ENCODE assay signal across 25 mouse cellular contexts in genomic region chr14:103695620-103696019, GRCm38 (mm10).
"Had no signal": no experiment of that assay in that cellular context is flagged by ENCODE, and none has a peak within 500 bp of the region (broad histone marks: within the 10 kb centered on the region; RNA-seq: fewer than 3 reads in every experiment).

No protein-coding gene starts in this region.

- H3K27ac ChIP-seq: heart, adult 2 months; heart, embryonic 13.5 days; heart, embryonic 15.5 days; hindbrain, embryonic 13.5 days; hindbrain, embryonic 15.5 days; hindbrain, postnatal 0 days; kidney, embryonic 15.5 days; kidney, postnatal 0 days; left cerebral cortex, adult 2 months; liver, embryonic 13.5 days; liver, embryonic 15.5 days had no signal

- H3K27me3 ChIP-seq: heart, embryonic 13.5 days; heart, embryonic 15.5 days; hindbrain, embryonic 13.5 days; hindbrain, embryonic 15.5 days; kidney, embryonic 15.5 days; liver, embryonic 13.5 days; liver, embryonic 15.5 days had no signal

- H3K4me3 ChIP-seq: heart, adult 2 months; heart, embryonic 13.5 days; heart, embryonic 15.5 days; hindbrain, embryonic 13.5 days; hindbrain, embryonic 15.5 days; kidney, embryonic 15.5 days; left cerebral cortex, adult 2 months; liver, embryonic 13.5 days; liver, embryonic 15.5 days had no signal

- H3K9me3 ChIP-seq: heart, embryonic 13.5 days; heart, embryonic 15.5 days; hindbrain, embryonic 13.5 days; hindbrain, embryonic 15.5 days; kidney, embryonic 15.5 days; liver, embryonic 13.5 days; liver, embryonic 15.5 days had no signal

- DNase-seq: gastrocnemius, postnatal 14 days; gastrocnemius, postnatal 36 days; heart, adult 11 months; heart, adult 2 months; heart, postnatal 14 days; heart, postnatal 36 days; kidney, adult 11 months; kidney, adult 2 months; kidney, adult 9 months; kidney, postnatal 14 days; kidney, postnatal 36 days; liver; liver, embryonic 13.5 days had no signal

- H3K4me1 ChIP-seq: heart, embryonic 13.5 days; heart, embryonic 15.5 days; hindbrain, embryonic 13.5 days; hindbrain, embryonic 15.5 days; kidney, embryonic 15.5 days; liver, embryonic 13.5 days; liver, embryonic 15.5 days had no signal

- H3K36me3 ChIP-seq: heart, embryonic 13.5 days; heart, embryonic 15.5 days; kidney, embryonic 15.5 days; liver, embryonic 13.5 days; liver, embryonic 15.5 days had no signal

- ATAC-seq: hindbrain, postnatal 0 days; intestine, embryonic 16.5 days had no signal

- H3K9ac ChIP-seq: heart, embryonic 13.5 days; heart, embryonic 15.5 days; hindbrain, embryonic 13.5 days; hindbrain, embryonic 15.5 days; kidney, embryonic 15.5 days; liver, embryonic 13.5 days; liver, embryonic 15.5 days had no signal

- H3K4me2 ChIP-seq: heart, embryonic 11.5 days; heart, embryonic 13.5 days; heart, embryonic 15.5 days; hindbrain, embryonic 13.5 days; hindbrain, embryonic 15.5 days; kidney, embryonic 15.5 days; liver, embryonic 11.5 days; liver, embryonic 13.5 days; liver, embryonic 15.5 days had no signal
